Mouse (Mus musculus) lung, adult 2 months (tissue): ENCODE results near the gene Triap1. TPM values are rescaled to one million over a fixed set of nuclear protein-coding genes. Genes with fewer than 3 reads are reported as not detected.
"Not testable (repeated sequence)": the region's sequence is repeated elsewhere in the genome, so short reads cannot be mapped to it uniquely, and the experiment has no call there.

Experiments used
- DNase-seq: peaks from one replicate; pipeline ENCODE4 v3.0.0; 2022
- H3K4me1 ChIP-seq: fragments of 200-500 bp; 2 replicates; pipeline ENCODE4 v1.6.1; 2011; ENCODE audit warnings: low read length; ENCODE audit not compliant: control insufficient read depth, insufficient read depth
- H3K4me3 ChIP-seq: fragments of 200-500 bp; replicated peaks from 2 replicates; pipeline ENCODE3; 2011; ENCODE audit warnings: low read depth, mild to moderate bottlenecking, control low read depth, low read length; ENCODE audit errors: extremely low read depth
- CTCF ChIP-seq: fragments of 200-500 bp; IDR thresholded peaks from 2 replicates; pipeline ENCODE4 v1.5.1; 2011; ENCODE audit warnings: mild to moderate bottlenecking, low read length, control low read depth; ENCODE audit not compliant: insufficient read depth
- POLR2A ChIP-seq: fragments of 200-500 bp; IDR thresholded peaks from 2 replicates; pipeline ENCODE4 v1.6.1; 2011; ENCODE audit warnings: low read depth, mild to moderate bottlenecking, control low read depth, low read length, borderline replicate concordance; ENCODE audit errors: extremely low read depth
- WGBS: fragments of 180-500 bp; shearing (Covaris S2); methylation state at CpG from one replicate; pipeline ENCODE4 v1.1.7; 2018; 5-methylcytosine and 5-hydroxymethylcytosine counted together
- polyA plus RNA-seq: library from polyadenylated mRNA; depleted of rRNA; stranded (reverse); fragments of >200 nt; gene quantifications from 2 replicates; pipeline ENCODE4 v1.2.3, GENCODE M21; 2012; rRNA removed

The Triap1 gene
- polyA plus RNA-seq, 1 experiment, result 10.8 TPM

GRCm38 (mm10) chr5:115375436-115375835 lies 34.4 kb downstream of the Triap1 start:
- no peak for TF ChIP-seq CTCF
- TF ChIP-seq POLR2A, result no peak
- no peak overlapping the region for H3K4me3 ChIP-seq
- DNase-seq, result no peak
- H3K4me1 ChIP-seq, result no peaks in the 10 kb centered on the region
- 80% methylated on average over 2 of the region's 2 CpGs for WGBS

- not testable (repeated sequence) for H3K4me1 ChIP-seq, H3K4me3 ChIP-seq, DNase-seq
- WGBS, result 67% methylated on average over 2 of the region's 2 CpGs
Observed at GRCm38 (mm10) chr5:115378882-115379281, 37.9 kb downstream of the Triap1 start.

GRCm38 (mm10) chr5:115391935-115392334 lies 50.9 kb downstream of the Triap1 start:
- DNase-seq, result no peak
- Histone ChIP-seq H3K4me1 (no peaks in the 10 kb centered on the region), H3K4me3 (no peak overlapping the region)
- TF ChIP-seq POLR2A, result no peak
- WGBS, result 27% methylated on average over 9 of the region's 9 CpGs

- no peak for DNase-seq
- 66% methylated on average over 1 of the region's 1 CpGs for WGBS
- no peak for TF ChIP-seq CTCF
- no peak for TF ChIP-seq POLR2A
- Histone ChIP-seq H3K4me3 (no peak overlapping the region), H3K4me1 (no peaks in the 10 kb centered on the region)
Observed at GRCm38 (mm10) chr5:115392969-115393368, 51.9 kb downstream of the Triap1 start.

Other genes starting within 250 kb of the Triap1 start
- not detected in 2 replicates for gene Gm10401, start 242.9 kb upstream of the Triap1 start, polyA plus RNA-seq
- gene Acads, start 221.9 kb upstream of the Triap1 start, polyA plus RNA-seq, result 44.9 and 54.3 TPM in 2 replicates
- 50.0 and 52.8 TPM in 2 replicates for gene Unc119b, start 206.2 kb upstream of the Triap1 start, polyA plus RNA-seq
- gene Mlec, start 183.0 kb upstream of the Triap1 start, polyA plus RNA-seq, result 44.1 and 53.8 TPM in 2 replicates
- 3.2 and 6.9 TPM in 2 replicates for gene Cabp1, start 146.8 kb upstream of the Triap1 start, polyA plus RNA-seq
- 51.5 and 55.4 TPM in 2 replicates for gene Pop5, start 105.4 kb upstream of the Triap1 start, polyA plus RNA-seq
- gene Rnf10, start 68.3 kb upstream of the Triap1 start, polyA plus RNA-seq, result 133 and 160 TPM in 2 replicates
- 7.7 and 11.5 TPM in 2 replicates for gene Coq5, start 61.6 kb upstream of the Triap1 start, polyA plus RNA-seq
- 314 and 332 TPM in 2 replicates for gene Dynll1, start 40.2 kb upstream of the Triap1 start, polyA plus RNA-seq
- 46.0 and 49.0 TPM in 2 replicates for gene Srsf9, start 14.0 kb upstream of the Triap1 start, polyA plus RNA-seq
- 11.3 and 12.0 TPM in 2 replicates for gene Gatc, start within 50 bp of the Triap1 start, polyA plus RNA-seq
- 2,050 and 2,118 TPM in 2 replicates for gene Cox6a1, start 7.8 kb downstream of the Triap1 start, polyA plus RNA-seq
- 0.91 and 1.9 TPM in 2 replicates for gene Msi1, start 88.4 kb downstream of the Triap1 start, polyA plus RNA-seq
- 38.0 and 46.8 TPM in 2 replicates for gene Pla2g1b, start 125.0 kb downstream of the Triap1 start, polyA plus RNA-seq
- 36.5 and 38.3 TPM in 2 replicates for gene Sirt4, start 143.5 kb downstream of the Triap1 start, polyA plus RNA-seq
- 214 and 226 TPM in 2 replicates for gene Pxn, start 165.5 kb downstream of the Triap1 start, polyA plus RNA-seq
- 1,185 and 1,411 TPM in 2 replicates for gene Rplp0, start 218.2 kb downstream of the Triap1 start, polyA plus RNA-seq
- 36.8 and 52.8 TPM in 2 replicates for gene Gcn1l1, start 224.0 kb downstream of the Triap1 start, polyA plus RNA-seq